ENCODE assay signal across 25 mouse cellular contexts in genomic region chr2:152569881-152570280, GRCm38 (mm10). TPM values are rescaled to one million over a fixed set of nuclear protein-coding genes. Genes with fewer than 3 reads are reported as not detected.
DNase-seq lines count a peak whose midpoint lies in the region; ATAC-seq lines count a peak whose summit lies in the region.
"Had no signal": no experiment of that assay in that cellular context is flagged by ENCODE, and none has a peak within 500 bp of the region (broad histone marks: within the 10 kb centered on the region; RNA-seq: fewer than 3 reads in every experiment).

No protein-coding gene starts in this region.

- H3K4me3 ChIP-seq in kidney, embryonic 14.5 days (ENCODE audit: low read length): no peak overlapping the region
- no peak overlapping the region for H3K4me3 ChIP-seq in kidney, embryonic 16.5 days (ENCODE audit: low read length)
- H3K4me3 ChIP-seq: embryonic facial prominence, embryonic 13.5 days; embryonic facial prominence, embryonic 15.5 days; erythroblast, embryonic 14.5 days; forebrain, embryonic 10.5 days; forebrain, embryonic 12.5 days had no signal

- H3K9ac ChIP-seq in kidney, embryonic 14.5 days (ENCODE audit: low read depth, low read length): no peak overlapping the region
- no peak overlapping the region for H3K9ac ChIP-seq in kidney, embryonic 16.5 days (replicated peaks; ENCODE audit: low read length)
- H3K9ac ChIP-seq: embryonic facial prominence, embryonic 13.5 days; embryonic facial prominence, embryonic 15.5 days; forebrain, embryonic 12.5 days had no signal

- H3K27me3 ChIP-seq in kidney, embryonic 14.5 days (ENCODE audit: control insufficient read depth, insufficient read depth, low read length): no peaks in the 10 kb centered on the region
- no peaks in the 10 kb centered on the region for H3K27me3 ChIP-seq in kidney, embryonic 16.5 days (ENCODE audit: insufficient read depth, low read length)
- H3K27me3 ChIP-seq: embryonic facial prominence, embryonic 13.5 days; embryonic facial prominence, embryonic 15.5 days; forebrain, embryonic 12.5 days had no signal

- H3K4me1 ChIP-seq in kidney, embryonic 14.5 days (ENCODE audit: control insufficient read depth, insufficient read depth, low read length): no peaks in the 10 kb centered on the region; the same call in 1 of the 2 replicates
- no peaks in the 10 kb centered on the region; the same call in 1 of the 2 replicates for H3K4me1 ChIP-seq in kidney, embryonic 16.5 days (ENCODE audit: insufficient read depth, low read length)
- H3K4me1 ChIP-seq: embryonic facial prominence, embryonic 13.5 days; embryonic facial prominence, embryonic 15.5 days; forebrain, embryonic 10.5 days; forebrain, embryonic 12.5 days had no signal

- no peak for ATAC-seq in kidney, embryonic 14.5 days (ENCODE audit: low FRiP score, low TSS enrichment)
- no peak for ATAC-seq in kidney, embryonic 16.5 days (ENCODE audit: low FRiP score, low TSS enrichment)
- ATAC-seq: forebrain, embryonic 14.5 days had no signal

- 81% methylated on average over 4 of the region's 4 CpGs for WGBS in kidney, embryonic 14.5 days
- WGBS in kidney, embryonic 16.5 days: 80% methylated on average over 4 of the region's 4 CpGs

- H3K36me3 ChIP-seq in kidney, embryonic 14.5 days (ENCODE audit: control insufficient read depth, insufficient read depth, low read length): no peaks in the 10 kb centered on the region
- no peaks in the 10 kb centered on the region for H3K36me3 ChIP-seq in kidney, embryonic 16.5 days (ENCODE audit: insufficient read depth, low read length)
- H3K36me3 ChIP-seq: embryonic facial prominence, embryonic 13.5 days; embryonic facial prominence, embryonic 15.5 days; forebrain, embryonic 10.5 days; forebrain, embryonic 12.5 days had no signal

- no peak overlapping the region for H3K27ac ChIP-seq in kidney, embryonic 14.5 days (ENCODE audit: low read depth, low read length)
- peak overlapping the region; percentile 77 for H3K27ac ChIP-seq in kidney, embryonic 16.5 days (ENCODE audit: low read length)
- H3K27ac ChIP-seq: embryonic facial prominence, embryonic 13.5 days; embryonic facial prominence, embryonic 15.5 days; forebrain, embryonic 10.5 days; forebrain, embryonic 12.5 days had no signal

- H3K9me3 ChIP-seq in kidney, embryonic 14.5 days (ENCODE audit: control insufficient read depth, low read length): no peaks in the 10 kb centered on the region
- no peaks in the 10 kb centered on the region for H3K9me3 ChIP-seq in kidney, embryonic 16.5 days (ENCODE audit: low read length)
- H3K9me3 ChIP-seq: embryonic facial prominence, embryonic 13.5 days; embryonic facial prominence, embryonic 15.5 days; forebrain, embryonic 10.5 days; forebrain, embryonic 12.5 days had no signal

- no peak overlapping the region for H3K4me2 ChIP-seq in kidney, embryonic 14.5 days (replicated peaks; ENCODE audit: low read depth, low read length)
- H3K4me2 ChIP-seq in kidney, embryonic 16.5 days (replicated peaks; ENCODE audit: low read depth, low read length): no peak overlapping the region
- H3K4me2 ChIP-seq: embryonic facial prominence, embryonic 13.5 days; embryonic facial prominence, embryonic 15.5 days; forebrain, embryonic 12.5 days had no signal

- DNase-seq in kidney, adult 9 months: peak; percentile 57
- no peak for DNase-seq in kidney, adult 11 months
- peak; percentile 14 for DNase-seq in retina, postnatal 1 day
- no peak for DNase-seq in retina, embryonic 14.5 days (ENCODE audit: low spot score)
- DNase-seq: adrenal gland, adult 2 months; adrenal gland, postnatal 10 days; adrenal gland, postnatal 25 days; cerebellum, adult 11 months; cerebellum, adult 18-20 months; cerebellum, adult 8-10 months; cerebellum, adult 9-11 months; cerebellum, postnatal 14 days; cerebellum, postnatal 36 days; embryo, embryonic 11 days had no signal

RNA-seq across cellular contexts. Expression of gene Gm17416, which starts 0.7 kb away (rescaled TPM):
- not detected in 2 replicates for polyA plus RNA-seq in kidney, embryonic 14.5 days (2014; fragmentation: Nextera tagmentation; extraction: Ambion mirVana)
- not detected in 2 replicates for polyA plus RNA-seq in kidney, embryonic 16.5 days (2015; fragmentation: Nextera tagmentation; extraction: Ambion mirVana)
- polyA plus RNA-seq: adrenal gland, adult 2 months; brain, embryonic 14.5 days; C2C12; embryonic facial prominence, embryonic 11.5 days; embryonic facial prominence, embryonic 13.5 days; embryonic facial prominence, embryonic 15.5 days; erythroblast, embryonic 14.5 days; forebrain, embryonic 10.5 days; forebrain, embryonic 12.5 days; forebrain, embryonic 14.5 days had no signal

RNA-seq across cellular contexts. Expression of gene Defb21, which starts 2.7 kb away (rescaled TPM):
- polyA plus RNA-seq in kidney, embryonic 14.5 days (2014; fragmentation: Nextera tagmentation; extraction: Ambion mirVana): not detected in 2 replicates
- polyA plus RNA-seq in kidney, embryonic 16.5 days (2015; fragmentation: Nextera tagmentation; extraction: Ambion mirVana): not detected in 2 replicates
- polyA plus RNA-seq: adrenal gland, adult 2 months; brain, embryonic 14.5 days; C2C12; embryonic facial prominence, embryonic 11.5 days; embryonic facial prominence, embryonic 13.5 days; embryonic facial prominence, embryonic 15.5 days; erythroblast, embryonic 14.5 days; forebrain, embryonic 10.5 days; forebrain, embryonic 12.5 days; forebrain, embryonic 14.5 days had no signal

RNA-seq across cellular contexts. Expression of gene Defb19, which starts 10.2 kb away (rescaled TPM):
- not detected in 2 replicates for polyA plus RNA-seq in kidney, embryonic 14.5 days (2014; fragmentation: Nextera tagmentation; extraction: Ambion mirVana)
- polyA plus RNA-seq in kidney, embryonic 16.5 days (2015; fragmentation: Nextera tagmentation; extraction: Ambion mirVana): 10.1 and 14.1 TPM in 2 replicates
- polyA plus RNA-seq: adrenal gland, adult 2 months; brain, embryonic 14.5 days; C2C12; embryonic facial prominence, embryonic 11.5 days; embryonic facial prominence, embryonic 13.5 days; embryonic facial prominence, embryonic 15.5 days; erythroblast, embryonic 14.5 days; forebrain, embryonic 10.5 days; forebrain, embryonic 12.5 days; forebrain, embryonic 14.5 days had no signal

RNA-seq across cellular contexts. Expression of gene Defb45, which starts 29.3 kb away (rescaled TPM):
- not detected in 2 replicates for polyA plus RNA-seq in kidney, embryonic 14.5 days (2014; fragmentation: Nextera tagmentation; extraction: Ambion mirVana)
- not detected in 2 replicates for polyA plus RNA-seq in kidney, embryonic 16.5 days (2015; fragmentation: Nextera tagmentation; extraction: Ambion mirVana)
- polyA plus RNA-seq: adrenal gland, adult 2 months; brain, embryonic 14.5 days; C2C12; embryonic facial prominence, embryonic 11.5 days; embryonic facial prominence, embryonic 13.5 days; embryonic facial prominence, embryonic 15.5 days; erythroblast, embryonic 14.5 days; forebrain, embryonic 10.5 days; forebrain, embryonic 12.5 days; forebrain, embryonic 14.5 days had no signal

RNA-seq across cellular contexts. Expression of gene Defb29, which starts 30.0 kb away (rescaled TPM):
- 0.66 TPM in 1 of 2 replicates, not detected in the other for polyA plus RNA-seq in kidney, embryonic 14.5 days (2014; fragmentation: Nextera tagmentation; extraction: Ambion mirVana)
- 2.1 and 2.8 TPM in 2 replicates for polyA plus RNA-seq in kidney, embryonic 16.5 days (2015; fragmentation: Nextera tagmentation; extraction: Ambion mirVana)
- polyA plus RNA-seq: adrenal gland, adult 2 months; brain, embryonic 14.5 days; C2C12; embryonic facial prominence, embryonic 11.5 days; embryonic facial prominence, embryonic 13.5 days; embryonic facial prominence, embryonic 15.5 days; erythroblast, embryonic 14.5 days; forebrain, embryonic 10.5 days; forebrain, embryonic 12.5 days; forebrain, embryonic 14.5 days had no signal

Comparison
In these comparisons a context has a peak if more than half of its experiments do, and no peak if none do; other contexts are left out.
1. DNase-seq: peak in kidney, adult 9 months (single experiment) and retina, postnatal 1 day (single experiment); none in kidney, adult 11 months (single experiment) and retina, embryonic 14.5 days (single experiment).